Mouse (Mus musculus) gastrocnemius, postnatal 4 days (tissue): ENCODE measurements around the gene Tnpo3. TPM values are rescaled to one million over a fixed set of nuclear protein-coding genes. Genes with fewer than 3 reads are reported as not detected.

Source experiments
- DNase-seq, 2 experiments: peaks; one replicate each; pipeline ENCODE4 v3.0.0; 2021 to 2022; ENCODE audit warnings: low spot score in 2 of 2, mixed read lengths in 2 of 2
- total RNA-seq, 2 experiments: library from RNA; stranded (reverse); gene quantifications; 2 replicates each; pipeline ENCODE4 v1.2.3; 2021

Gene Tnpo3
- total RNA-seq, 2 experiments from 2014 or later: 47.2 to 52.3 TPM

DNA sequence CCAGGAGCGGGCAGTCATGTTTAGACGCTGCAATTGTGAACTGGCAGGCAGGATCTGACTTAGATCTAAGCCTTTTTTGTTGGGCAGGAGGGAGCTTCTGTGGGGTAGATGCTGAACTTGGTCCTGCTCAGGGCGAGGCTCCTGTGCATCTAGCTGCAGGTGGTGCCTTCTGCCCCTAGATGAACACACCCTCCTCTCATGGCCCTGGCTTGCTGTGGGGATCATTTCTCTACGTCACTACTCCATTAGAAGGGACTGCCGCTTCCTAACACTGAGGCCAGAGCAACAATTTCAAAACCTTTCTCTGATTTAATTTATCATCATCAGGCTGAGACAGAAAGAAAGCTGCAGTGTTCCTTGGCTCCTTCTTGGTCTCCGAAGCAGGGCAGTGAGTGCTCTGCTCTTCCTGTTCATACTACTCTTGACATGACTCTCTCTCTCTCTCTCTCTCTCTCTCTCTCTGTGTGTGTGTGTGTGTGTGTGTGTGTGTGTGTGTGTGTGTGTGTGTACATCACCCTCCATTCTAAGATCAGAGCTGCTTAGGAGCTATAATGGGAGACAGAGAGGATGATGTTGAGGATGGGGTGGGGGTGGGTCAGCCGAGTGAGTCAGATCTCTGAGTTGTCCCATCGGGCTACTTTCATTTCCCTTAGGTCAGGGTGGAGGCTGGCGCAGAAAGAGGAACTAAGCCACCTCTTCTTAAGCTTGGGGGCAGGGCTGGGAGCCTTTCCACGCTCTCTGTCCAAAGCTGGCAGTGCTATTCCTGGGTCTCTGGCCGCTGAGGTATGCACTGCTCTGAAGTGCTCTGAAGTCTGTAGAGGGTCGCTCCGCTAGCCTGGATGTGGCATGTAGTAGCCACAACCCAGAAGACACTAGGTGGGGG is 80.9 kb downstream of the Tnpo3 start:
- DNase-seq: no peak

DNA sequence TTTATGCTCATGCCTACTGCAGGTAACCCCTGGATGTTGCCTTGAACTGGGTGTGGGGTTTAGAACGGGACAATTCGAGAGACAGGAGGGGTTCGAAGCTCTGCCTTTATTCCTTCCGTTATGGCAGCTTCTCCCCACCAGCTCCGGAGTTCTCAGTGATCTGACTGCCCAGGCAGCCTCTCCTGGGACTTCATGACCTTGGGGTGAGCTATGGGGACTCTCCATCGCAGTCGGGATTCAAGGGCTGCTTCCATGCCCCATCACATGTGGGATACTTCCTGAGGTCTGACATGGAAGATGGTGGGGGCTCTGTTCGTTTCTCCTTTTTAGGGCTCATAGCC is 81.6 kb downstream of the Tnpo3 start:
- no peak for DNase-seq

DNA sequence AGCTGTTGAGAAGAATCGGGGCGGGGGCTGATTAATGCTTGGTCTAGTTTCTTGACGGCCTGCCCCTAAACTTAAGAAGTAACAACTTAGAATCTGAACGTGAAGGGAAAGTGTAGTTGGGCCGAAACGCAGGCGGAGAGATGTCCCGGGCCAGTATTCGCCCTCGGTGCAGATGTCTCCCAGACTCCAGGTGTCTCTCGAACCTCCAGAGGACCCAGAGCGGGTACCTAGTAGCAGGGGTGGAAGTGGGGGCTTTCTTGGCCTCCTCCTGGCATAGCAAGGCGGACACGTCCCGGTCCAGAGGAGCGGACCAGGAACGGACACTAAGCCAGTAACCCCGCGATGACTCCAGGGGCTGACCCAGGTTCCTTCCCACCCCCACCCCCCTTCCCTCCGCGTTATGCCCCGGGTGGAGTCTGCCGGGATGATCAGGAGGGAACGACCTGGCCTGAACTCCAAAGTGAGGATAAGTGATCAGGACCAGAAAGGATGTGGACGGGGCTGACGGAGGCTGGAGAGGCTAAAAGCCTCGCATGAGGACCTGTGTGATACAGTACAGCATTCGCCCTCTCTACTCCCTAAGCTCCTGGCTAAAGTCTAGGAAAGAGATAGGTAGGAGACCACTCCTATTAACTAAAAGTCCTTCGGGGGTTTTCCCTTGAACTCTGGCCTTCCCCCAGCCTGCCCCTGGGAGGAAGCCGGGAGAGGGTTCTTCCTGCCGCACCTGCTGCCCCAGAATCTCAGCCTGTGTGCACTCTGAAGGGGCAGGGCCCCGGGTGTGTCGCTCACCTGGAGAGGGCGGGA is 82.1 kb downstream of the Tnpo3 start:
- DNase-seq: no peak

GRCm38 (mm10) chr6:29526281-29527251 is 83.1 kb downstream of the Tnpo3 start, which contains the start of gene Irf5:
Gene Irf5 (plus strand): TSS chr6:29526625.
- peak in 1 of 2 experiments; percentile 46 for DNase-seq

- DNase-seq: no peak
These were observed 84.4 kb downstream of the Tnpo3 start for GRCm38 (mm10) chr6:29525256-29525655.

DNA sequence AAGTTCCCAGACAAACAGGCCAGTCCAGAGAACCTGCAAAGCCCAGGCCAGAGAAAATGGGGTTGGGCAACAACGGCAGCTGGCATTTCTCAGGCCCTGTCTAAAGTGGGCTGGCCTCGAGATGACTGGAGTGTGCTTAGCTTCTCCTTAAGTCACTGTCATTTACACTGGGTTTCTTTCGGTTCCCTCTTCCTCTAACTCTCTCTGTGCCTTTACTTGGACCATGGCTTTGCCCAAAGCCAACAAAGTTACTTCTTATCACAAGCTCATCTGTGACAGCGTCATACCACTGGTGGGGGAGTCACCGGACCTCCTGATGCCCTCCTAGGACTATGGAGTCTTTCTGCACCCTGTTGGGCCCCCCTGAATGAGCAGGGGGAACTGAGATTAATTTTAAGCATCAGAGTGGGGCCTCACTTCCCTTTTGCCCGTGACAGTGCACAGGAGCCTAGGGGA is 85.6 kb downstream of the Tnpo3 start:
- no peak for DNase-seq

GRCm38 (mm10) chr6:29523301-29524033 is 86.2 kb downstream of the Tnpo3 start:
- DNase-seq: no peak

- DNase-seq: no peak
These were observed 86.9 kb downstream of the Tnpo3 start for GRCm38 (mm10) chr6:29522626-29523300.

GRCm38 (mm10) chr6:29517139-29517538 is 92.5 kb downstream of the Tnpo3 start:
- peak; percentile 54 to 78 for DNase-seq

- DNase-seq: peak in 1 of 2 experiments; percentile 43
These were observed 96.4 kb downstream of the Tnpo3 start for GRCm38 (mm10) chr6:29513284-29513683.

GRCm38 (mm10) chr6:29509086-29509485 is 100.6 kb downstream of the Tnpo3 start:
- DNase-seq: peak in 1 of 2 experiments; percentile 46

GRCm38 (mm10) chr6:29507447-29508309 is 102.0 kb downstream of the Tnpo3 start, which contains the start of gene Kcp:
Gene Kcp (minus strand): TSS chr6:29507952.
- peak in 1 of 2 experiments; percentile 52 for DNase-seq

DNA sequence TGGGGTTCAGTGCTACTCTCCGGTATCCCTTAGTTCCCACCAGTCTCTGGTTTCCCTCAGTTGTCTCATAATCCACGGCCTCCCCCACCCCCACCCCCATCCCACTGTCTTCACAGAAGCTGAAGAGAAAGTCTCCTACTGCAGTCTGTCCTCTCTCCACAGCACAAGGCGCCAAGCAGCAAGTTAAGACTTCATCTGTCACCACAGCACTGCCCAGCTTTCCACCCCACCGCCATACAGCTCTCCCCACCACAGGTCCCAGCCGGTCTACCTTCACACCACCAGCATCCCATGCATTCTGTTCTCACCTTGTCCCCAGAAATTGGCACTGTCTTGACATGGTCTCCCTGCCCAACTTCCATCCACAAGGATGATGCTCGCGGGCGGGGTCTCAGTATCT is 102.9 kb downstream of the Tnpo3 start:
- no peak for DNase-seq

DNA sequence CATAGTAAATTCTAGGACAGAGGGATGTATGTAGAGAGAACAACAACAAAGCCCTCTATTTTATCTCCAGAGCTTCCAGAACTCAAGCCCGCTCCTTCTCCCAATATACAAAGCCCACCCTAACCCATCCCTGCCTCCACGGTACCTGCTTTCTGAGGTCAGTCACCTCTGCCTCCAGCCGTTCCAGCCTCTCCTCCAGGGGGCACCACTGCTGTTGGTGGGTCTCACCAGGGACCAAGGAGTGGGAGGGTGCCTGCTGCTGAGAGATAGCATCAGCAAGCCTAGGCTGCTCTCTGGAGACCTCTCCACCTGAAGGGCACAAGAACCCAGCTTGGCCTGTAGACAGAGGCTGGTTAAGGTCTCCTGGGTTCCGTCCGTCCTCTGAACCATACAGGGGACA is 104.2 kb downstream of the Tnpo3 start:
- no peak for DNase-seq

GRCm38 (mm10) chr6:29501599-29501998 is 108.1 kb downstream of the Tnpo3 start:
- no peak for DNase-seq

- DNase-seq: no peak
These were observed 108.9 kb downstream of the Tnpo3 start for GRCm38 (mm10) chr6:29500810-29501209.

- no peak for DNase-seq
These were observed 109.5 kb downstream of the Tnpo3 start for GRCm38 (mm10) chr6:29500177-29500576.

GRCm38 (mm10) chr6:29497791-29498190 is 111.9 kb downstream of the Tnpo3 start:
- DNase-seq: no peak
